Mouse (Mus musculus) neural tube, embryonic 13.5 days (tissue): ENCODE results near the gene Atf6b. TPM values are rescaled to one million over a fixed set of nuclear protein-coding genes. Genes with fewer than 3 reads are reported as not detected.

ENCODE experiments used
- ATAC-seq: fragments of 200-750 bp; cut with Nextera tagmentation; 2 replicates; pipeline ENCODE4 v1.8.0; 2017; ENCODE audit warnings: low read depth, mild to moderate bottlenecking, moderate TSS enrichment, moderate library complexity
- H3K27ac ChIP-seq: fragments of 300-500 bp; sonication (generic); replicated peaks from 2 replicates; pipeline ENCODE4 v1.5.1; 2015; ENCODE audit warnings: moderate library complexity, mild to moderate bottlenecking, inconsistent platforms
- H3K27me3 ChIP-seq: fragments of 300-500 bp; sonication (generic); 2 replicates; pipeline ENCODE4 v1.6.1; 2015; ENCODE audit warnings: mild to moderate bottlenecking, inconsistent platforms
- H3K36me3 ChIP-seq: fragments of 300-500 bp; sonication (generic); 2 replicates; pipeline ENCODE4 v1.6.1; 2015; ENCODE audit warnings: mild to moderate bottlenecking, inconsistent platforms
- H3K4me1 ChIP-seq: fragments of 300-500 bp; sonication (generic); replicated peaks from 2 replicates; pipeline ENCODE4 v1.6.1; 2015; ENCODE audit warnings: inconsistent platforms
- H3K4me2 ChIP-seq: fragments of 300-500 bp; sonication (generic); 2 replicates; pipeline ENCODE4 v1.6.1; 2015; ENCODE audit warnings: inconsistent platforms, mild to moderate bottlenecking, moderate library complexity
- H3K4me3 ChIP-seq: fragments of 300-500 bp; sonication (generic); 2 replicates; pipeline ENCODE4 v1.5.1; 2015; ENCODE audit warnings: mild to moderate bottlenecking, inconsistent platforms
- H3K9ac ChIP-seq: fragments of 300-500 bp; sonication (generic); 2 replicates; pipeline ENCODE4 v1.6.1; 2015; ENCODE audit warnings: moderate library complexity, mild to moderate bottlenecking, inconsistent platforms
- H3K9me3 ChIP-seq: fragments of 300-500 bp; sonication (generic); 2 replicates; pipeline ENCODE4 v1.6.1; 2016; ENCODE audit warnings: inconsistent platforms
- WGBS: fragments of 180-500 bp; shearing (Covaris S2); methylation state at CpG from one replicate; pipeline ENCODE4 v1.1.7; 2015; 5-methylcytosine and 5-hydroxymethylcytosine counted together
- polyA plus RNA-seq: library from polyadenylated mRNA; unstranded; fragments of >200 nt; fragmentation: Nextera tagmentation; extraction: Ambion mirVana; gene quantifications from 2 replicates; pipeline ENCODE4 v1.2.1, GENCODE M21; 2015

Atf6b gene
- polyA plus RNA-seq, 1 experiment from 2014 or later, result 106 TPM

GRCm38 (mm10) chr17:34659897-34660214 is 12.9 kb downstream of the Atf6b start:
- H3K4me2 ChIP-seq, result no peak overlapping the region
- peaks cover 17% of the 10 kb centered on the region for H3K4me1 ChIP-seq
- no peak overlapping the region for H3K27ac ChIP-seq
- H3K4me3 ChIP-seq, result no peak overlapping the region
- no peak overlapping the region for H3K9ac ChIP-seq
- ATAC-seq, result no peak
- H3K9me3 ChIP-seq, result no peaks in the 10 kb centered on the region
- peaks cover 6% of the 10 kb centered on the region; the same call in 1 of the 2 replicates for H3K36me3 ChIP-seq
- 70% methylated on average over 3 of the region's 3 CpGs for WGBS
- H3K27me3 ChIP-seq, result peaks cover 48% of the 10 kb centered on the region

GRCm38 (mm10) chr17:34660259-34660820 is 13.4 kb downstream of the Atf6b start:
- no peak overlapping the region for H3K27ac ChIP-seq
- ATAC-seq, result no peak
- 41% methylated on average over 11 of the region's 11 CpGs for WGBS
- no peak overlapping the region for H3K4me2 ChIP-seq
- peaks cover 48% of the 10 kb centered on the region for H3K27me3 ChIP-seq
- no peak overlapping the region for H3K9ac ChIP-seq
- H3K4me1 ChIP-seq, result peaks cover 17% of the 10 kb centered on the region
- no peaks in the 10 kb centered on the region for H3K9me3 ChIP-seq
- no peak overlapping the region for H3K4me3 ChIP-seq
- peaks cover 1% of the 10 kb centered on the region; the same call in 1 of the 2 replicates for H3K36me3 ChIP-seq

- Histone ChIP-seq H3K9me3 (no peaks in the 10 kb centered on the region), H3K4me2 (peak overlapping the region; percentile 35), H3K4me3 (no peak overlapping the region), H3K4me1 (peaks cover 11% of the 10 kb centered on the region), H3K9ac (no peak overlapping the region), H3K36me3 (no peaks in the 10 kb centered on the region), H3K27me3 (peaks cover 50% of the 10 kb centered on the region), H3K27ac (no peak overlapping the region)
- ATAC-seq, result 0 out of 2 replicates have a peak, but pooled peaks have one; percentile 17
- WGBS, result 8% methylated on average over 19 of the region's 19 CpGs
Observed at GRCm38 (mm10) chr17:34661121-34661591, 14.2 kb downstream of the Atf6b start.

GRCm38 (mm10) chr17:34662468-34662867 is 15.5 kb downstream of the Atf6b start:
- no peak overlapping the region for H3K9ac ChIP-seq
- peaks cover 5% of the 10 kb centered on the region; the same call in 1 of the 2 replicates for H3K4me1 ChIP-seq
- H3K9me3 ChIP-seq, result no peaks in the 10 kb centered on the region
- H3K4me2 ChIP-seq, result no peak overlapping the region
- ATAC-seq, result no peak
- H3K36me3 ChIP-seq, result no peaks in the 10 kb centered on the region
- H3K27me3 ChIP-seq, result peaks cover 55% of the 10 kb centered on the region
- H3K4me3 ChIP-seq, result no peak overlapping the region
- no peak overlapping the region for H3K27ac ChIP-seq
- 88% methylated on average over 1 of the region's 1 CpGs for WGBS

- no peak overlapping the region for H3K4me2 ChIP-seq
- H3K36me3 ChIP-seq, result no peaks in the 10 kb centered on the region
- H3K4me1 ChIP-seq, result peaks cover 5% of the 10 kb centered on the region; the same call in 1 of the 2 replicates
- no peak for ATAC-seq
- peaks cover 55% of the 10 kb centered on the region for H3K27me3 ChIP-seq
- no peak overlapping the region for H3K27ac ChIP-seq
- H3K9me3 ChIP-seq, result no peaks in the 10 kb centered on the region
- WGBS, result 85% methylated on average over 8 of the region's 8 CpGs
- H3K4me3 ChIP-seq, result no peak overlapping the region
- H3K9ac ChIP-seq, result no peak overlapping the region
Observed at GRCm38 (mm10) chr17:34662978-34663377, 16.0 kb downstream of the Atf6b start.

GRCm38 (mm10) chr17:34663558-34663957 is 16.6 kb downstream of the Atf6b start:
- ATAC-seq, result no peak
- no peaks in the 10 kb centered on the region for H3K36me3 ChIP-seq
- no peak overlapping the region for H3K27ac ChIP-seq
- H3K4me2 ChIP-seq, result no peak overlapping the region
- H3K4me3 ChIP-seq, result no peak overlapping the region
- WGBS, result 38% methylated on average over 1 of the region's 1 CpGs
- peaks cover 5% of the 10 kb centered on the region; the same call in 1 of the 2 replicates for H3K4me1 ChIP-seq
- H3K9ac ChIP-seq, result no peak overlapping the region
- H3K9me3 ChIP-seq, result no peaks in the 10 kb centered on the region
- H3K27me3 ChIP-seq, result peaks cover 54% of the 10 kb centered on the region

GRCm38 (mm10) chr17:34664472-34664871 is 17.5 kb downstream of the Atf6b start:
- H3K27me3 ChIP-seq, result peaks cover 51% of the 10 kb centered on the region
- H3K4me2 ChIP-seq, result no peak overlapping the region
- WGBS, result 76% methylated on average over 7 of the region's 7 CpGs
- no peak for ATAC-seq
- no peaks in the 10 kb centered on the region for H3K9me3 ChIP-seq
- no peak overlapping the region for H3K4me3 ChIP-seq
- no peaks in the 10 kb centered on the region for H3K36me3 ChIP-seq
- no peak overlapping the region for H3K27ac ChIP-seq
- H3K4me1 ChIP-seq, result peaks cover 5% of the 10 kb centered on the region; the same call in 1 of the 2 replicates
- no peak overlapping the region for H3K9ac ChIP-seq

GRCm38 (mm10) chr17:34670235-34670634 is 23.3 kb downstream of the Atf6b start, which contains the start of gene Tnxb:
Gene Tnxb, plus strand, starts transcription at chr17:34670535.
- Histone ChIP-seq H3K27ac (no peak within 1 kb of the TSS), H3K36me3 (no peaks in the 10 kb centered on the region), H3K9me3 (no peaks in the 10 kb centered on the region), H3K4me2 (peak within 1 kb of the TSS; percentile 55), H3K4me1 (peaks cover 17% of the 10 kb centered on the region), H3K4me3 (peak within 1 kb of the TSS; percentile 34), H3K9ac (peak within 1 kb of the TSS; percentile 22), H3K27me3 (peaks cover 68% of the 10 kb centered on the region)
- 64% methylated on average over 7 of the region's 7 CpGs for WGBS
- no peak for ATAC-seq

- peaks cover 76% of the 10 kb centered on the region for H3K27me3 ChIP-seq
Observed at GRCm38 (mm10) chr17:34671151-34672066, 24.5 kb downstream of the Atf6b start.

GRCm38 (mm10) chr17:34672246-34672792 is 25.4 kb downstream of the Atf6b start:
- Histone ChIP-seq H3K4me1 (peaks cover 17% of the 10 kb centered on the region), H3K36me3 (no peaks in the 10 kb centered on the region), H3K4me2 (peak overlapping the region; percentile 55), H3K9ac (peak overlapping the region; percentile 22), H3K27me3 (peaks cover 72% of the 10 kb centered on the region), H3K4me3 (peak overlapping the region; percentile 34), H3K9me3 (no peaks in the 10 kb centered on the region), H3K27ac (no peak overlapping the region)
- 37% methylated on average over 49 of the region's 49 CpGs for WGBS
- peak; percentile 29; the same call in 1 of the 2 replicates for ATAC-seq

More at GRCm38 (mm10) chr17:34671151-34672066, 24.5 kb downstream of the Atf6b start:
- peak overlapping the region; percentile 34 for H3K4me3 ChIP-seq
- peaks cover 17% of the 10 kb centered on the region for H3K4me1 ChIP-seq
- H3K27ac ChIP-seq, result no peak overlapping the region
- H3K4me2 ChIP-seq, result peak overlapping the region; percentile 55
- peak; percentile 79 for ATAC-seq
- H3K9ac ChIP-seq, result peak overlapping the region; percentile 22
- no peaks in the 10 kb centered on the region for H3K9me3 ChIP-seq
- 12% methylated on average over 92 of the region's 93 CpGs for WGBS
- H3K36me3 ChIP-seq, result no peaks in the 10 kb centered on the region

GRCm38 (mm10) chr17:34673139-34673538 is 26.2 kb downstream of the Atf6b start:
- Histone ChIP-seq H3K4me3 (no peak overlapping the region), H3K36me3 (no peaks in the 10 kb centered on the region), H3K27me3 (peaks cover 75% of the 10 kb centered on the region), H3K4me2 (no peak overlapping the region), H3K4me1 (peaks cover 17% of the 10 kb centered on the region), H3K27ac (no peak overlapping the region), H3K9me3 (no peaks in the 10 kb centered on the region), H3K9ac (no peak overlapping the region)
- no peak for ATAC-seq
- 85% methylated on average over 7 of the region's 7 CpGs for WGBS
